Mouse (Mus musculus): ENCODE data around the gene Hdac4.

GRCm38 (mm10) chr1:92100371-92100891, 95.1 kb downstream of the Hdac4 start:
- no peak for TF ChIP-seq POLR2A (IDR thresholded peaks at IDR 0.05; ENCODE audit: low read depth, low read length)
- no peak for TF ChIP-seq CTCF (IDR thresholded peaks at IDR 0.05; ENCODE audit: borderline replicate concordance, insufficient read depth, low read length)
